Mouse (Mus musculus): ENCODE data around the gene Ano4. TPM values are rescaled to one million over a fixed set of nuclear protein-coding genes. Genes with fewer than 3 reads are reported as not detected.

The Ano4 gene
- polyA plus RNA-seq, 1 experiment, result not detected

GRCm38 (mm10) chr10:89216078-89216477 lies 128.5 kb downstream of the Ano4 start:
- Histone ChIP-seq H3K27ac (ENCODE audit: insufficient read depth, low read depth, low read length) (no peak overlapping the region), H3K27me3 (ENCODE audit: control insufficient read depth, insufficient read depth, low read length) (no peaks in the 10 kb centered on the region), H3K4me1 (ENCODE audit: control insufficient read depth, insufficient read depth, insufficient read length, low read length) (no peaks in the 10 kb centered on the region), H3K4me3 (ENCODE audit: low read depth, low read length) (no peak overlapping the region), H3K36me3 (ENCODE audit: control insufficient read depth, insufficient read depth, low read length) (no peaks in the 10 kb centered on the region)
- no peak for TF ChIP-seq CTCF (IDR thresholded peaks at IDR 0.05; ENCODE audit: extremely low read depth, insufficient read length, insufficient replicate concordance, low read depth, low read length)
- 86% methylated on average over 6 of the region's 6 CpGs for WGBS

- no peaks in the 10 kb centered on the region for H3K4me1 ChIP-seq (ENCODE audit: control insufficient read depth, insufficient read depth, insufficient read length, low read length)
- H3K36me3 ChIP-seq (ENCODE audit: control insufficient read depth, insufficient read depth, low read length), result no peaks in the 10 kb centered on the region
- H3K27me3 ChIP-seq (ENCODE audit: control insufficient read depth, insufficient read depth, low read length), result no peaks in the 10 kb centered on the region
- TF ChIP-seq POLR2A (IDR thresholded peaks at IDR 0.05; ENCODE audit: low read depth, low read length), result no peak
- TF ChIP-seq CTCF (IDR thresholded peaks at IDR 0.05; ENCODE audit: extremely low read depth, insufficient read length, insufficient replicate concordance, low read depth, low read length), result no peak
- H3K27ac ChIP-seq (ENCODE audit: insufficient read depth, low read depth, low read length), result no peak overlapping the region
- 59% methylated on average over 2 of the region's 2 CpGs for WGBS
- H3K4me3 ChIP-seq (ENCODE audit: low read depth, low read length), result no peak overlapping the region
Measured at GRCm38 (mm10) chr10:89205858-89206257, 138.7 kb downstream of the Ano4 start.

GRCm38 (mm10) chr10:89196444-89196843 lies 148.1 kb downstream of the Ano4 start:
- TF ChIP-seq POLR2A (IDR thresholded peaks at IDR 0.05; ENCODE audit: low read depth, low read length) (no peak), CTCF (IDR thresholded peaks at IDR 0.05; ENCODE audit: extremely low read depth, insufficient read length, insufficient replicate concordance, low read depth, low read length) (no peak)
- H3K27me3 ChIP-seq (ENCODE audit: control insufficient read depth, insufficient read depth, low read length), result no peaks in the 10 kb centered on the region
- WGBS, result 89% methylated on average over 10 of the region's 10 CpGs
- H3K27ac ChIP-seq (ENCODE audit: insufficient read depth, low read depth, low read length), result no peak overlapping the region
- H3K4me3 ChIP-seq (ENCODE audit: low read depth, low read length), result no peak overlapping the region
- H3K4me1 ChIP-seq (ENCODE audit: control insufficient read depth, insufficient read depth, insufficient read length, low read length), result no peaks in the 10 kb centered on the region
- H3K36me3 ChIP-seq (ENCODE audit: control insufficient read depth, insufficient read depth, low read length), result no peaks in the 10 kb centered on the region

DNA sequence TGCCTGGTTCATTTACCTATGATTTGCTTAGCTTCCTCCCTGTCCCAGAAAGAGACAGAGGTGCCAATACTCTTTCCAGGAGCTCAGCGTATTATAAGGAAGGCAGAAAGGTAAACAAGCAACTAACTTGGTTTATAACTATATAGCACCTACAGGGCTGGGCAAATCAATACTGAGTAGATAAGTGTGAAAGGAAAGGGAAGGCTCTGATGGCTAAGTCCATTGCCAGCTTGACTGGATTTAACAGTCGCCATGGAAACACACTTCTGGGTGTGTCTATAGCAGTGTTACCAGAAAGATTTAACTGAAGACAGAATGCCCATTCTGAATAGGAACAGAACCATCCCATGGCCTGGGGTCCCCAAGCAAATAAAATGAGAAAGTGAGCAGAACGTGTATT lies 149.5 kb downstream of the Ano4 start:
- Histone ChIP-seq H3K4me3 (ENCODE audit: low read depth, low read length) (no peak overlapping the region), H3K4me1 (ENCODE audit: control insufficient read depth, insufficient read depth, insufficient read length, low read length) (no peaks in the 10 kb centered on the region), H3K36me3 (ENCODE audit: control insufficient read depth, insufficient read depth, low read length) (no peaks in the 10 kb centered on the region), H3K27ac (ENCODE audit: insufficient read depth, low read depth, low read length) (no peak overlapping the region), H3K27me3 (ENCODE audit: control insufficient read depth, insufficient read depth, low read length) (no peaks in the 10 kb centered on the region)
- WGBS, result 35% methylated on average over 3 of the region's 3 CpGs
- TF ChIP-seq POLR2A (IDR thresholded peaks at IDR 0.05; ENCODE audit: low read depth, low read length), result no peak

DNA sequence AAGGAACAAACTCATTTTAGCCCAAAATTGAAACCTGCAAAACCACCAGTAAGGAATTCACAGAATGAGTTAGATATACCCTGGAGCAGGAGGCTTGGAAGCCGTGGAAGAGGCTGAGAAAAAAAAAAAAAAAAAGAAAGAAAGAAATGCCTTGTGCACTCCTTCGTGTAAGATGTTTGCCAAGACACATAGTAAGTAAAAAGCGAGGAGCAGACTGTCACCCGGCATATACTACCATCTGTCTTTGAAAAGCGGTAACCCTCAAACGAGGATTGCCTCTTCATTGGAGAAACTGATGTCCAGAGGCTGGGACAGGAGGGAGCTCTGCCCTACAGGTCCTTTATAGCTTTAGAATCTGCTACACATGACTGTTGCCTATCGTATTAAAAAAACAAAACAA lies 150.1 kb downstream of the Ano4 start:
- 53% methylated on average over 7 of the region's 7 CpGs for WGBS
- TF ChIP-seq CTCF (IDR thresholded peaks at IDR 0.05; ENCODE audit: extremely low read depth, insufficient read length, insufficient replicate concordance, low read depth, low read length) (no peak), POLR2A (IDR thresholded peaks at IDR 0.05; ENCODE audit: low read depth, low read length) (no peak)
- no peaks in the 10 kb centered on the region for H3K4me1 ChIP-seq (ENCODE audit: control insufficient read depth, insufficient read depth, insufficient read length, low read length)
- H3K4me3 ChIP-seq (ENCODE audit: low read depth, low read length), result no peak overlapping the region
- no peaks in the 10 kb centered on the region for H3K27me3 ChIP-seq (ENCODE audit: control insufficient read depth, insufficient read depth, low read length)
- no peaks in the 10 kb centered on the region for H3K36me3 ChIP-seq (ENCODE audit: control insufficient read depth, insufficient read depth, low read length)
- no peak overlapping the region for H3K27ac ChIP-seq (ENCODE audit: insufficient read depth, low read depth, low read length)

DNA sequence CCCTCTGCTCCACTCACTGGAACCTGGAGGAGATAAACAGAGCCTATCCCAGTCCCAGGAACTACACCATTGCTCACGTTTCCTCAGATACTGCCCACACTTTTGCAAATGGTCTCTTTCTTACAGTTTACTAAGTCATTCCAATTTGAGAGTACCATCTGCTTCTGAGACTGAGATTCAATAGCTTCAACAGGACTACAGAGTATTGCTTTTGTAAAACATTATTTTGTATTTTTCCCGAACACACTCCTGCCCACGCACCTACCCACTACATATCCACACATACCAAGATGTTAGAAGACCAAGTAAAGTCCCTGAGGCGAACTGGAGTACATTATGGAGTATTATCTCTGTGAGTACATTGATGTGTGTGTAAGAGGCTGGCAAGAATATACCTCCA lies 166.6 kb downstream of the Ano4 start:
- Histone ChIP-seq H3K27ac (ENCODE audit: insufficient read depth, low read depth, low read length) (no peak overlapping the region), H3K4me1 (ENCODE audit: control insufficient read depth, insufficient read depth, insufficient read length, low read length) (no peaks in the 10 kb centered on the region), H3K4me3 (ENCODE audit: low read depth, low read length) (no peak overlapping the region), H3K36me3 (ENCODE audit: control insufficient read depth, insufficient read depth, low read length) (no peaks in the 10 kb centered on the region), H3K27me3 (ENCODE audit: control insufficient read depth, insufficient read depth, low read length) (no peaks in the 10 kb centered on the region)
- no peak for TF ChIP-seq CTCF (IDR thresholded peaks at IDR 0.05; ENCODE audit: extremely low read depth, insufficient read length, insufficient replicate concordance, low read depth, low read length)
- TF ChIP-seq POLR2A (IDR thresholded peaks at IDR 0.05; ENCODE audit: low read depth, low read length), result no peak
- 74% methylated on average over 4 of the region's 4 CpGs for WGBS

GRCm38 (mm10) chr10:89164533-89164932 lies 180.0 kb downstream of the Ano4 start:
- Histone ChIP-seq H3K27ac (ENCODE audit: insufficient read depth, low read depth, low read length) (no peak overlapping the region), H3K36me3 (ENCODE audit: control insufficient read depth, insufficient read depth, low read length) (no peaks in the 10 kb centered on the region), H3K4me3 (ENCODE audit: low read depth, low read length) (no peak overlapping the region), H3K27me3 (ENCODE audit: control insufficient read depth, insufficient read depth, low read length) (no peaks in the 10 kb centered on the region), H3K4me1 (ENCODE audit: control insufficient read depth, insufficient read depth, insufficient read length, low read length) (no peaks in the 10 kb centered on the region)
- whole genome bisulfite sequencing, result 85% methylated on average over 1 of the region's 1 CpGs
- TF ChIP-seq CTCF (IDR thresholded peaks at IDR 0.05; ENCODE audit: extremely low read depth, insufficient read length, insufficient replicate concordance, low read depth, low read length) (no peak), POLR2A (IDR thresholded peaks at IDR 0.05; ENCODE audit: low read depth, low read length) (no peak)

DNA sequence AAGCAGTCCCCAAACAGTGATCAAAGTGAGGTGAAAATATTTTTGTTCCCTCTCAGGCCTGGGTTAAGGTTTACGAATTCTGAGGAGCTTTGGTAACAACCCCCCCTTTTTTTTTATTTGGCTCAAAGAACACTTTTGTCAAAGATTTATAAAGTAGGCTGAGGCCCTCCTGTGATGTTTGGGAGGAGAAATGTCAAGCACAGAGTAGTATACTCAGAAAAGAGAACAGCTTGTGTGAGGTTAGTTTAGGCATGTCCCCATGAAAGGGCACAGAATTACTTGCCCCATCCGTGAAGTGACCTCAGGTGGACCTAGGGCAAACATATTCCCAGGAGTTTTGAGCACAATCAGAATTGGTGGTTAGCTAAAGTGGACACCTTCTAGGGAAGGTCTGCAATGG lies 189.1 kb downstream of the Ano4 start:
- TF ChIP-seq CTCF (IDR thresholded peaks at IDR 0.05; ENCODE audit: extremely low read depth, insufficient read length, insufficient replicate concordance, low read depth, low read length) (no peak), POLR2A (IDR thresholded peaks at IDR 0.05; ENCODE audit: low read depth, low read length) (no peak)
- no peaks in the 10 kb centered on the region for H3K4me1 ChIP-seq (ENCODE audit: control insufficient read depth, insufficient read depth, insufficient read length, low read length)
- H3K4me3 ChIP-seq (ENCODE audit: low read depth, low read length), result no peak overlapping the region
- no peak overlapping the region for H3K27ac ChIP-seq (ENCODE audit: insufficient read depth, low read depth, low read length)
- WGBS, result 63% methylated on average over 2 of the region's 2 CpGs
- no peaks in the 10 kb centered on the region for H3K27me3 ChIP-seq (ENCODE audit: control insufficient read depth, insufficient read depth, low read length)
- H3K36me3 ChIP-seq (ENCODE audit: control insufficient read depth, insufficient read depth, low read length), result no peaks in the 10 kb centered on the region

Measured in small intestine, adult 2 months (tissue).